Mouse (Mus musculus) common myeloid progenitor, adult 5-6 weeks (primary cell): ENCODE data around the gene Ccz1. TPM values are rescaled to one million over a fixed set of nuclear protein-coding genes. Genes with fewer than 3 reads are reported as not detected.

Source experiments
- ATAC-seq: replicated peaks from 2 replicates; pipeline ENCODE4 v1.8.0; 2016; ENCODE audit warnings: low read depth, mild to moderate bottlenecking, moderate TSS enrichment, inconsistent platforms; ENCODE audit not compliant: poor library complexity, severe bottlenecking
- total RNA-seq: library from RNA; stranded (forward); fragments of 200-1000, 187-1606 nt; gene quantifications from 2 replicates; pipeline ENCODE4 v1.2.3, GENCODE M21; 2017

Ccz1 gene
- total RNA-seq, 1 experiment from 2014 or later = 110 TPM

DNA sequence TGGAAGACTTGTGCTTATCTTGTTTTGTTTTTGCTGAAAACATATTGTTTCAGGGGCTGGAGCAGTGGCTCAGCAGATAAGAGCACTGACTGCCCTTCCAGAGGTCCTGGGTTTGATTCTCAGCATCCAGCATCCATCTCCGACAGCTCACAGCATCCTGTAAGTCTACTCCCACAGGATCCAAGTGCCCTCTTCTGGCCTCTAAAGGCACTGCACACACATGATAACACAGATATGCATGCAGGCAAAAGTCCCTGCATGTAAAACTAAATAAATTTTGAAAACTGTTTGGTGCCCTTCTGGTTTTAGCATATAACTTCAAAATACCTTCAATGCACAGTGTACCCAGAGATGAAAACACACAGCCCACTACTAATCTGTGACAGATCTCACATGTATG, 15.3 kb downstream of the Ccz1 start:
- no peak for ATAC-seq

DNA sequence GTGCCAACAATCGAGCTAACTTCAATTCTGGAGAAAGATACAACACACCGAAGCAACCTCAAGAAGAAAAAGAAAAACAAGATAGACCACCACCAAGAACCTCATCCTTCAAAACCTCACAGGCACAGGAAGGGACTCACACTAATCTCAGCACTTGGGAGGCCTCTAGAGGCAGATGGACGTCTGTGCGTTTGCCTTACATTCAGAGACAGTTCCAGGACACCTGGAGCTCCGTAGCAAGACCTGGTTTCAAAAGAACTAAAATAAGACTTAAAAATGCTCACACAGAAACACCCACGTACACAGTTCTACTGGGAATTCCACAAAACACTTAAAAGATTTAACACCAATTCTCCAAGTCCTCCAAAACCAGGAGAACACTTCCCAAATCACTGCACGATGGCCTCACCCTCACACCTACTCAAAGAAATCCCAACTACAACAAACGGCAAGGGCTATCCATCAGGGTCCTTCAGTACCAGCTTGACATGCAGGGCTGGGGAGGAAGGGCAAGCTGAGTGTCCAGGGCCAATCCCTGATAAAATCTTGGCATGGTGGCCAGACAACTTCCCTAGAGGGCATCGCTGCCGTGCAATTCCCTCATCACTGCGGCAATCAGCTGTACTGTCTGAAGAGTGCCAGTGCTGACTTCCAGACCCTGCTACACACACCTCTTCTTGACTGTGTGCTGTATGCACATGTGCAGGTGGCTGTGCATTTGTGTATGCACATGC, 19.9 kb downstream of the Ccz1 start:
- ATAC-seq = no peak

DNA sequence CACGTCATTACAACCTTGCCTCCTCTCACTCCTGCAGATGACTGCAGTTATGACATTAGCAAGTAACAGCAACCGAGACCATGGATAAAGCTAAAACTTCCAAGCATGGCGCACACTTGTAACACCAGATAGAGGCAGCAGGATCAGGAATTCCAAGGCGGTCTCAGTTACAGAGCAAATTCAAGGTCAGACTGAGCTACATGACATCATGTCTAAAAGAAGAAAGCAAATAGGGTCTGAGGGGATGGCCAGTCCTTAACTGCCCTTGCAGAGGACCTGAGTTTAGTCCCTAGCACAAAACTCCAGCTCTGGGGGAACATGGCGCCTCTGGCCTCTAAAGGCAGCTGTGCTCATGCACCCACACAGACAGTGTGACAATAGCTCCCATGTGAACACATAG, 20.8 kb downstream of the Ccz1 start:
- no peak for ATAC-seq

DNA sequence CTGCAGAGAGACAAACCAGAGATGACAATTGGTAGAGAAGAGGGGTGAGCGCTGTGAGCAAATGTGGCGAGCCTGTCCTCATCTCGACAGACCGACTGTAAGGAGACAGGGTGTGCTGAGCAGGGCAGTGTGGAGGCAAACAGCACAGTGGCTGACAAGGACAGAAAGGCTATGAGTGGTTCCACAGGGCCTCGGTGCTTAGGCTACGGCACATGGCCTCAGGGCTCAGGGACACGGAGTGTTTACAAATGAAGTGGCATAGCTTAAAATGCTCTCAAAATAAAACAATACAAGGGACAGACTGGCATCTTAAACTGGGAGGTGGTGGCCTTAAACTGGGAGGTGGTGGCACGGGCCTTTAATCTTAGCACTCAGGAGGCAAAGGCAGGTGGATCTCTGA, 21.4 kb downstream of the Ccz1 start:
- ATAC-seq = no peak

DNA sequence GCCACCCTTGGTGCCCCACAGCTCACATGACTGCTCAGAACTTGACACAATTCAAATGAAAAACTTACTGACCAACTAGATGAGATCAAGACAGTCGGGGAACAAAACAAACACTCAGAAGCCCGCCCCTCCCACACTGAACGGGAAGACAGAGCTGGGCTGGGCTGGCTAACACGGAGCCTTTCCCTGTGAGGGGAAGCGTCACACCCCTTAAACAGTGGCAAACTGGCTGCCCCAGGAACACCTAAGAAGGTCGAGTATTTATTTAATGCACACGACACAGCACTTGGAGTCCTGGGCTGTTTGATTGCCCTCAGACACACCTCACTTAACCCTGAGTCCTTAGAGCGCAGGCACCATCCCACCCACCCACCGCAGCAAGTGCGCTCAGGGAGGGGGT, 22.0 kb downstream of the Ccz1 start:
- ATAC-seq = no peak

DNA sequence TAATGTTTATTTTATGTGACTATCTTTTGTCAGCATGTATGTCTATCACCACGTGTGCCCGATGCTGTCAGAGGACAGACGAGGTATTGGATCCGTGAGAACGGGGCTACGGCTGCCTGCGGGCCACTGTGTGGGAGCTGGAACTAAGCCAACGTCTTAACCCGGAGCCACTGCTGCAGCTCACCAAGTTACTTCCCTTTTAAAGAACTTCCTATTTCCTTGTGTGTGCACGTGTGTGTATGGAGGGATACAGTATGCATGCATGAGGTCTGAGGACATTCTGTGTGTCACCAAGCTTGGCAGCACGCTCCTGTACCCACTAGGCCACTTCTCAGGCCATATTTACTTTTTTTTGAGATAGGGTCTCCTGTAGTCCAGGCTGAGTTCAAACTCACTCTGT, 24.6 kb downstream of the Ccz1 start:
- peak; percentile 98 for ATAC-seq

DNA sequence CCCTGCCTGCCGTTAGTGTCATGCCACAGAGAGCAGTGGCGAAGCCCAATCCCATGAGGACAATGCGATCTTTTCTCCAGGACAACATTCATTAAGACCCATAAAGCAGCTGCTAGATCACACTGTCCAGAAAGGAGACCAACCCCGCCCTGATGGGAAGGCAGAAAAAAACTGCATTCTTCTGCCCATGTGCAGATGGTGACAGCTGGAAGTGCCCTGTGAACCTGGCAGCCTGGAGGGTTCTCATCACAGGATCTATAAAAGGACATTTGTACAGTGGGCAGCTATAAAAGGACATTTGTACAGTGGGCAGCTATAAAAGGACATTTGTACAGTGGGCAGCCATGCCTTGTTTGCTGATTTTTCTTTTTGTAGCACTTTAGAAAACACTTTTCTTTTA, 25.6 kb downstream of the Ccz1 start:
- ATAC-seq = no peak

DNA sequence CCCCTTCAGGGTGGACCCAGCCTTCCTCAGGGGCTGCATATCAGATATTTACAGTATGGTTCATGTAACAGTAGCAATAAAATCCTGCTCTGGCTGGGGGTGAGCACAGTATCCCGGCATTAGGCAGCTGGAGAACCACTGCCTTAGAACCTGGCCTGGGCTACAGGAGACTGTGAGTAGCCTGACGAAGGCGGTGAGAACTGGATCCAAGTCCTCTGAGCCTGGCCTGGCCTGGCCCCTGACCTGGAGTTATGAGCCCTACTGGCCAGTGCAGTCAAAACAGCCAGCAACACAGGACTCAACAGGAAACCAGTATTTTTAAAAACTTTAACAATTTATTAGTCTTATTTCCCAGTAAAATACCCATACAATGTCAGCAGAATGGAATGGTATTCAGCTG, 27.1 kb downstream of the Ccz1 start:
- ATAC-seq = no peak

DNA sequence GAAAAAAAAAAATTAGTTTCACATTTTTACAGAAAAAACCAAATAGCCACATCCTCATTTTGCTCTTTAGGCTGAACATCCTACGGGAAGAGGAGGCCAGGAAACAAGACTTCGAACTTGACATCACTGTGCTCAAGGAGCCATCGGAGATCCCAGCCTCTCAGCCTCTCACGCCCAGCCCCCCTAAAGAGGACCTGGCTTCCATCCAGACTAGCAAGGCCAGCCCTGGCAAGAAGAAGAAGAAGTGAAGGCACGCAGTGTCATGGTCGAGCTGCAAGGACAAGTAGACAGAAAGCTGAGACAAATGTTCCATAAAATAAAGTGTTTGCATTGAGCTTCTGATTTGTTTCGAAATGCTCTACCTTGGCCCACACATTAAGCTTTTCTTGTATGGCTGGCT, 29.3 kb downstream of the Ccz1 start:
- no peak for ATAC-seq

DNA sequence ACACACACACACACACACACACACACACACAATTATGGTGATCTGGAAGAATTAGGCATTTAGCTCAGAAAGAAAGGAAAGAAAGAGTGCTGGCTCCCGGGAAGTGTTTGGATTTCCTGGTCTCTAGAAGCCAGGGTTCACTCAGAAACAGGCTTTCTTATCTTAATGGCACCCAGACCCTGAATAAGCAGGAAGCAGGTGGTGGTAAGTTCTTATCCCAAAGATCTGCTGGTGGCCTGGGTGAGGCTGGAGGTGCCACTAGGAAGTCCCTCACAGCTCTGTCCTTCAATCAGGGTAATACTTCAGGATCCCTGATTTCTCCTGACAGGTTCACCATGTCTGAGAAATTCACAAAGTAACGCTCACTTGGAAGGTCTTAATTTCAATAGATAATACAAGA, 32.3 kb downstream of the Ccz1 start:
- ATAC-seq = no peak

DNA sequence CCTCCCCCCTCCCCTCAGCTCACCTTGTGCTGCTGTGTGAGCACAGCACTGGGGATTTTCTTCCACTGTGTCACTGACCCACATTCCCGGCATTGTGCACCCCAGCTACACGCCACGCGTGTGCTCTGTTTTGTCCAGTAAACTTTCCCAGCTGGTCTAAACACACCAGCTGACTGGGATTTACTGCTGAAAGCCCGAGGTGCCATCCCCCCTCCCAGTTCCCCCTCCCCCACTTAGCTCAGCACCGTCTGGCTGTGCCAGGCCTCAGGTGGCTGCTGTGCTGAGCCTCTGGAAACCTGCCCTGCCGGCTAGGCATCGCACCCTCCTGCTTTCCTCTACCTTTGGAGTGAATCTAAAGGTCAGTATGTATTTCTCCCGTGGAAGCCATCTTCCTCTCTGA, 33.8 kb downstream of the Ccz1 start:
- ATAC-seq = no peak

DNA sequence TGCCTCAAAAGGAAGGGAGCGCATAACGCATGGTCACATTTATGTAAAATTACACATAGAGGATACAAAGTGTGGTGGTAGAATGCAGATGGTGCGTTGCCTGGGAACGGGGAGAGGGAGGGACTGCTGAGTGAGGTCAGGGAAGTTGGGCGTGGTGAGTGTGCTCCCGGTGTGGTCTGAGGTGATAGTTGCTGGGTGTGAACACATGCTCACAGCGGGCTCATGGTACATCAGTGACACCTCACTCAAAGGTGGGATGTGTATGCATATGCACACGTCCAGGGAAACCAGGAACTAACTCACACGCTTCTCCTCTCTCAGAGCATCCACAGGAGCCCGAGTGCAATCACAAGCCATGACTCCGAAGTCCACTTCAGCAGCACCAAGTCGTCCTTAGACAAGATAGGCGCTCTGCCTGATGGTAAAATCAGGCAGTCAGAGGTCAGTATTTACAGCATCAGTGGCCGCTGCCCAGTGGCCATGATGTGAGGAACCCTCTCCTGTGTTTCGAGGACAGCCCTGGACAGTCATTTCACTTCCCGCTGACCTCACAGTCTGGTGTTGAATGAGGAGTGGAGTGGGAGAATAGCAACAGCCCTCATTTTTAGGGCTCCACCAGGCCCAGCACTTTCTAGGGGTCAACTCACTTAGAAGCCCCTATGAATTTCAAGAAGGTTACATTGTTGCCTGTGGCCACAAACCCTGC, 37.8 kb downstream of the Ccz1 start:
- ATAC-seq = no peak

DNA sequence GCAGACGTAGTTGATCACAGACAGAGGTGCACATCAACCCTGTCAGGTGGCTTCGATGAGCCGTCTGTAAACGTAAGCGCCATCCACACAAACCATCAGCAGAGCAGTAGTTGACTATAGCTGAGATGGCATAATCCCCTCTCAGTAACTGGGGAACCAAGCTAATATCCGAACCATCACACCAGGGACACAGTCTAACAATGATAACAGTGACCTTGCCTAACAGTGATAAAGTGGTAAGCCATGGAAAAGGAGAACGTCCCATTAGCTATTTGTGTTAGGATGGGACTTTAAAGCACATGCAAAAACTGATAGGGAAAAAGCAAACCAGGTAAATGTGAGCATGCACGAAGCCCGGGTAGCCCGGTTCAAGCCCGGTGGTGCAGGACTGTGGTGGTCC, 38.4 kb downstream of the Ccz1 start:
- no peak for ATAC-seq

DNA sequence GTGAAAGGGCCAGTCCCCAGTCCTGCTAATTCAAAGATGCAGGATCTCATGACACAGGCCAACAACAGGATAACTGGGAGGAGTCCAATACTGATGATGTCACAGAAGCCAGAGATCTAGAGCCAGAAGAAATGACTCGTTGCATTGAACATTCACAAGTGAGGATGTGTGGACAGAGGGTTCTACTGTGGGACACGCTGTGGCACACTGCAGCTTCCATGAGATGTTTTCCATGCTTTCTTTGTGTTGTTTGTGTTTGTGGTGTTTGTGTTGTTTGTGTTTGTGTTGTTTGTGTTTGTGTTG, 39.1 kb downstream of the Ccz1 start:
- peak; percentile 43 for ATAC-seq

DNA sequence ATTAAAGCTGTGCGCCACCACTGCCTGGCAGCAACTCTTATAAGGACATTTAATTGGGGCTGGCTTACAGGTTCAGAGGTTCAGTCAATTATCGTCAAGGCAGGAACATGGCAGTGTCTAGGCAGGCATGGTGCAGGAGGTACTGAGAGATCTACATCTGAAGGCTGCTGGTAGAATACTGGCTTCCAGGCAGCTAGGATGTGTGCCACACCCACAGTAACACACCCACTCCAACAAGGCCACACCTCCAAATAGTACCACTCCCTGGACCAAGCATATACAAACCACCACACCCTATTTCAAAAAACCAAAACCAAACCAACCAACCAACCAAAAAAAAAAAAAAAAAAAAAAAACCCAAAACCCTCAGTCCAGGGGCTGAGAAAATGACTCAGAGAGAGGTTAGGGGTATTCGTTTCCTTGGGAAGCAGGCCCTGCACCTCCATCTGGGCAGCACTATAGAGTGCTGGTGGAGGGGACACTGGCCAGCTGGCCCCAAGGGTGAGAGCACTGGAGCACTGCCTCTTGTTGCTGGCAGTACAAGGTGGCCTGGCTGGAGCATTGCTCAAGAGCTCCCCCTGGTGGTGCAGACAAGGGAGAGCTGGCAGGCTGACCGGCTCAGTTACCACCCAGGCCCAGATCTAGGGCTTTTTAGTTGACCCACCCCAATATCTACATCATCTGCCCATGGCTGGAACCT, 39.6 kb downstream of the Ccz1 start:
- peak; percentile 91 for ATAC-seq

DNA sequence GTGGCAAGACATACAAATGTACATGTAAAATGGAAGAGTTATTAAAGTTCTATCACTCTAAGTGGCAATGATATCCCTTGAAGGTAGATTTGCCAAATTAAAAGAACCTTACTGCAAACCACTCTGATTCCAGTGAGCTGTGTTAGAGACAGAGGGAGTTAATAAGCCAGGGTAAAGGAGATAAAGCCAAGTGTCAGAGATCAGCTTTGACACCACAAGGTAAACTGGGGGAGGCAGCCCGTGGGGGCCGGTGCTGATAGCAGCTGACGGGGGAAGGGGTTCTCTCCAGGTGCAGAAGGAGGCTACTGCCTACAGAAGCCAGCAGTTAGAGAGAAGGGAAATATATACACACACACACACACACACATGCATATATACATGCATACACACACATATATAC, 42.0 kb downstream of the Ccz1 start:
- ATAC-seq = no peak

DNA sequence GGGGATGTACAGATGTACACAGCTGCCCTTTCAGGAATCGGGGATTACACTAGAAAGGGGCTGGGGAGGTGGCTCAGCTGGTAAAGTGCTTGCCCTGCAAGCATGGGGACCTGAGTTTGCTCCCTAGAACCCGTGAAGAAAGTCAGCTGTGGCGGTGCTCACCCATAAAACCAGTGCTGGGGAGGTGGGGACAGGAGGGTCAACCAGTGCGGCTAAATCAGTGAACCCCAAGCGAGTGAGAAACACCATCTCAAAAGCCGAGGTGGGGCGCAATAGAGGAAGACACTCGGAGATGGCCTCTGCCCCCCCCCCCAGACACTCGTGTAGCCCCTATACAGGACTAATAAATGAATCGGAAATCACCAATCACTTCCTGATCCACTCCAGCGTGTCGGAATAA, 48.0 kb downstream of the Ccz1 start:
- ATAC-seq = no peak

DNA sequence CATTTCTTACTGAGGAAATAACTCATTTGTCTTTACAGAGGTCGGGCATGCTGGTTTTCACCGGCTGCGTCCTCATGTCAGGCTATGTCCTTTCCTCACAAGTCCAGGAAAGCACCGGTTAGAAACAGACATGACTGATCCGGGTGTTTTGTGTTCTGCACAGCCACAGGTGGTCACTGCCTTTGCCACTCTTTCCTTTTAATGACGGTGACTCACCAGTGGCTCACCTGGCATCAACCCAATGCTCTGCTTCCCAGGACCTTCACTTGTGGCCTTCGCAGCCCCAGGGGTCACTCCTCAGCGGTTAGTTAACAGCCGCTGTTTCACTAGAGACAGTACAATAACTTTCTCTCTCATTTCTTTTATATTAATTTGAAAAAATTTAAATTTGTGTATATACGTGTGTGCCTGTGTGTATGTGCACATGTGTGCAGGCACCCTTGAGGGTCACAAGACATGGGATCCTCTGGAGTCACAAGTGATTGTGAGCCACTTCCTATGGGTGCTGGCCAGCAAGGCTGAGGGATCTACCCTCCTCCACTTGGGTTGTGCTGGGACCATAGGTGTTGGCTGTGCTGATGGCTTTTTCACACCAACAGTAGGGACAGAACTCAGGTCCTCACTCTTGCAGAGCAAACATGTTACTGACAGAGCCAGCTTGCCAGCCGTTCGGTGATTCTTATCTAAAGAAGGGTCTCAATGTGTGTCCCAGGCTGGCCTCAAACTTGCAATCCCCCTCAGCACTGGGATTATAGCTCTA, 48.9 kb downstream of the Ccz1 start:
- ATAC-seq = no peak

DNA sequence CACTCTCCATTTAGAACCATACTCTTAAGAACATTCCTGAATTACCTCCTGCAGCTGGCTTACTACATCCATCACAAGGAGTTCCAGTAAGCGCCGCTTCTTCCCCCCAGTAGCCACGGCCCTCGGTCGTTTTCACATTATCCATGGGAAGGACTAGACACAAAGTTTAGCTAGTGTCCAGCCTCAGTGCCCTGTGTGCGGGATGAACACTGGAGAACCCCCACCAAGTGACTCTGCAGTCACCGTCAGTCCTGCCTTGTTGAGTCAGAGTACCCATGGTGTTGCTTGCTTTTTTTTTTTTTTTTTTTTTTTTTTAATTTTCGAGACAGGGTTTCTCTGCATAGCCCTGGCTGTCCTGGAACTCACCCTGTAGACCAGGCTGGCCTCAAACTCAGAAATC, 53.5 kb downstream of the Ccz1 start:
- no peak for ATAC-seq

DNA sequence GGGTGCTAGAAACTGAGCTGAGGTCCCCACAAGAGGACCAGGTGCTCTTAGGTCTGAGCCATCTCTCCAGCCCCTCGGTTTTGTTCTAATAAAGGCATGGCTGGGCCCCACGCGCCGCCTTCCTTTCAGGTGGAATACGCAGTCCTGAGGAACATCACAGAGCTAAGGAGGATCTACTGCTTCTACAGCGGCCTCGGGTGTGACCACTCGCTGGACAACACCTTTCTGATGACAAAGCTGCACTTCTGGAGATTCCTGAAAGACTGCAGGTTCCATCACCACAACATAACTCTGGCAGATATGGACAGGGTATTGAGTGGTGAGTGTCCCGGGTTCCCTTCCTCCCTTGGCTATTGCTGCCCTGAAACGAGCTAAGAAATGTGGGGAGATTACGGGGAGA, 55.1 kb downstream of the Ccz1 start:
- ATAC-seq = no peak

DNA sequence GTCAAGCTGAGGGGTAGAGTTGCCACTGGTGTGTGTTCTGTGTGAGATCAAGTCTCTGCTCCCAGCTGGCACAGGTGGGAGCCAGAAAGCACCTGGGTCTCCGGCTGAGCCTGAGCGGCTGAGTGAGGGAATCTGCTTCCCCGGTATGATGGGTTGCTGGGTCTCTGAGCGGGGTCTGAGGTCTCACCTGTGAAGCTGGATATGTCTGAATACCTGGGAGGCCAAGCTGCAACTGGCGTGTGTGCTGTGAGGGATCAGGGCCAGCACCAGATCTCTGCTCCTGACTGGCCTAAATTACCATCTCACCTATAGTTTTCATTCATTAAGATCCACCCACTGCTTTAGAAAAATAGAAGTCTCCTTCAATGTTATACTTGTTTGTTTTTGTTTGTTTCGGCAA, 57.6 kb downstream of the Ccz1 start:
- no peak for ATAC-seq
